Mouse (Mus musculus) kidney, postnatal 0 days (tissue): Measurements from ENCODE around the gene Ankrd34b. TPM values are rescaled to one million over a fixed set of nuclear protein-coding genes. Genes with fewer than 3 reads are reported as not detected.

Source experiments
- ATAC-seq: fragments of 200-750 bp; cut with Nextera tagmentation; replicated peaks from 2 replicates; pipeline ENCODE4 v1.8.0; 2017; ENCODE audit warnings: low read depth, moderate number of reproducible peaks, moderate TSS enrichment, moderate library complexity; ENCODE audit not compliant: low FRiP score
- DNase-seq: peaks from one replicate; pipeline ENCODE4 v3.0.0-alpha.2; 2016; ENCODE audit warnings: low spot score
- H3K27ac ChIP-seq: fragments of 300-500 bp; sonication (generic); 2 replicates; pipeline ENCODE4 v1.5.1; 2014; ENCODE audit warnings: mild to moderate bottlenecking
- H3K27me3 ChIP-seq: fragments of 300-500 bp; sonication (generic); 2 replicates; pipeline ENCODE4 v1.6.1; 2014; ENCODE audit warnings: low read length, mixed read lengths; ENCODE audit not compliant: insufficient read depth
- H3K36me3 ChIP-seq: fragments of 300-500 bp; sonication (generic); 2 replicates; pipeline ENCODE4 v1.6.1; 2014; ENCODE audit warnings: low read length, mixed read lengths; ENCODE audit not compliant: insufficient read depth
- H3K4me1 ChIP-seq: fragments of 300-500 bp; sonication (generic); replicated peaks from 2 replicates; pipeline ENCODE4 v1.6.1; 2014; ENCODE audit warnings: antibody characterized with exemption, low read length, mixed read lengths; ENCODE audit not compliant: insufficient read depth
- H3K4me2 ChIP-seq: fragments of 300-500 bp; sonication (generic); 2 replicates; pipeline ENCODE4 v1.6.1; 2014; ENCODE audit warnings: mild to moderate bottlenecking, low read length, moderate library complexity, mixed read lengths
- H3K4me3 ChIP-seq: fragments of 300-500 bp; sonication (generic); replicated peaks from 2 replicates; pipeline ENCODE4 v1.5.1; 2014; ENCODE audit warnings: low read depth, low read length
- H3K9ac ChIP-seq: fragments of 300-500 bp; sonication (generic); 2 replicates; pipeline ENCODE4 v1.6.1; 2014; ENCODE audit warnings: low read depth, low read length
- H3K9me3 ChIP-seq: fragments of 300-500 bp; sonication (generic); replicated peaks from 2 replicates; pipeline ENCODE4 v1.6.1; 2016; ENCODE audit warnings: low read length, inconsistent platforms, mixed read lengths
- CTCF ChIP-seq: IDR thresholded peaks from 2 replicates; pipeline ENCODE4 v1.5.1; 2016; ENCODE audit warnings: antibody characterized with exemption, low read depth, mild to moderate bottlenecking, moderate library complexity
- WGBS: fragments of 180-500 bp; shearing (Covaris S2); extraction: QIAGEN DNeasy Blood & Tissue Kit; methylation state at CpG from one replicate; pipeline ENCODE4 v1.1.7; 2014; 5-methylcytosine and 5-hydroxymethylcytosine counted together
- polyA plus RNA-seq: library from polyadenylated mRNA; unstranded; fragments of >200 nt; fragmentation: Nextera tagmentation; extraction: Ambion mirVana; gene quantifications from 2 replicates; pipeline ENCODE4 v1.2.1, GENCODE M21; 2015

Gene Ankrd34b
- polyA plus RNA-seq, 1 experiment from 2014 or later = 0.39 TPM

GRCm38 (mm10) chr13:92440286-92440685 lies 14.6 kb downstream of the Ankrd34b start:
- Histone ChIP-seq H3K9me3 (no peaks in the 10 kb centered on the region), H3K4me3 (no peak overlapping the region), H3K4me2 (no peak overlapping the region), H3K4me1 (no peaks in the 10 kb centered on the region), H3K36me3 (no peaks in the 10 kb centered on the region), H3K9ac (no peak overlapping the region), H3K27me3 (no peaks in the 10 kb centered on the region), H3K27ac (no peak overlapping the region)
- 79% methylated on average over 13 of the region's 13 CpGs for WGBS
- ATAC-seq (no peak), DNase-seq (no peak)
- TF ChIP-seq CTCF = no peak

- Histone ChIP-seq H3K4me2 (no peak overlapping the region), H3K4me1 (no peaks in the 10 kb centered on the region), H3K27me3 (no peaks in the 10 kb centered on the region), H3K9me3 (no peaks in the 10 kb centered on the region), H3K36me3 (no peaks in the 10 kb centered on the region), H3K27ac (no peak overlapping the region), H3K4me3 (no peak overlapping the region), H3K9ac (no peak overlapping the region)
- 91% methylated on average over 7 of the region's 7 CpGs for WGBS
- no peak for TF ChIP-seq CTCF
- ATAC-seq (no peak), DNase-seq (no peak)
These were observed 21.2 kb downstream of the Ankrd34b start for GRCm38 (mm10) chr13:92446872-92447271.

DNA sequence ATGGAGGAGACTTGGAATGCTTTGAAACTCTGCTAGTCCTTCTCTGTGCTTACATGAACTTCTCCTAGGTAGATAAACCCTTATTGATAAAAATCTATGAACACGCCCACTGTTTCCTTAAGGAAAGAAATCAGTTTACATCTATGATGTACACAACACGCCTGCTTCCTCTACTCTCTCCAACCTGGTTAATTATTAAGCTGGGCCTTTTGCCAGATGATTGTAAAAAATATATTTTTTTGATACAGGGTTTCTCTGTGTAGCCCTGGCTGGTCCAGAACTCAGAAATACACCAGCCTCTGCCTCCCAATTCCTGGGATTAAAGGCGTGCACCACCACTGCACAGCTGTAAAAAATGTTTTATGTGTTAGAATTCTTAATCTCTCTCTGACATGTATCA lies 39.0 kb downstream of the Ankrd34b start:
- H3K4me3 ChIP-seq = no peak overlapping the region
- H3K27me3 ChIP-seq = no peaks in the 10 kb centered on the region
- H3K4me1 ChIP-seq = no peaks in the 10 kb centered on the region
- WGBS = 69% methylated on average over 3 of the region's 3 CpGs
- no peak overlapping the region for H3K4me2 ChIP-seq
- DNase-seq (no peak), ATAC-seq (no peak)
- no peaks in the 10 kb centered on the region for H3K9me3 ChIP-seq
- TF ChIP-seq CTCF = no peak
- H3K36me3 ChIP-seq = no peaks in the 10 kb centered on the region
- no peak overlapping the region for H3K27ac ChIP-seq
- H3K9ac ChIP-seq = no peak overlapping the region

DNA sequence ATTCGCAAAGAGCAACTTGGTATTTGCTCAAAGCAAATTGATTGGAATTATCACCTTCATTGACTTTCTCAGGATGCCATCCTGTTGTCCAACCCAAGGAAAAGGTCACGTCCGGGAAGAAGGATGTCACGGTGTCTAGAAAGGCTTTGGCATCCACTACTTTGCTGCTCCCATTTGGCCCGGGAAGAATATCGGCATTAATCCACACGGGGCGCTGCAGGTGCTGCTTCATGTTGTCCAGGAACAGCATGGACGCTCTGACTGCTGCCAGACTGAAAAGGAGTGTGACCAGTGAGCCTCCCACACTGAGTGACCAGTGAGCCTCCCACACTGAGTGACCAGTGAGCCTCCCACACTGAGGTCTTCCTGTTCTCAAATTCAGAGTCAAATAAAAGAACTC lies 42.2 kb downstream of the Ankrd34b start:
- TF ChIP-seq CTCF = peak; percentile 22; the same call in 1 of the 2 replicates
- Histone ChIP-seq H3K4me2 (no peak overlapping the region), H3K4me1 (no peaks in the 10 kb centered on the region), H3K27ac (no peak overlapping the region), H3K9ac (no peak overlapping the region), H3K4me3 (no peak overlapping the region), H3K9me3 (no peaks in the 10 kb centered on the region), H3K27me3 (no peaks in the 10 kb centered on the region), H3K36me3 (no peaks in the 10 kb centered on the region)
- no peak for ATAC-seq
- DNase-seq = no peak
- WGBS = 74% methylated on average over 9 of the region's 9 CpGs

DNA sequence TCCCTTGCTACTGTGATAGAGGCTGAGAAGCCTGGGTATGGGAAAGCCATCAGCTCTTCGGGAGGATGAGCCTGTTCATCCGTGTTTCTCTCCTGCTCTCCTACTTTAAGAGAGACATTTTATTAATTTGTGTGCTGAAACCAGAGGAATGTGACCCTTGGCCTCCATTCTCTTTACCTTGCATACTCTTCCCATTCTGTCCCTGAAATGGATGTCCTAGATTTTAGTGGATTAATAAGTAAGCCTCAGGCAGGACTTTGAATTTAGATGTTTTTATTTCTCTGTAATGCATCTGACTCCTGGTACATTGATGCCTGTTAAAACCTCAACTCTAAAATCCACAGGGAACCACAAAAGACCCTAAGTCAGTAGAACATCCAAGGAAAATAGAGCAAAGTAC lies 43.7 kb downstream of the Ankrd34b start:
- Histone ChIP-seq H3K36me3 (no peaks in the 10 kb centered on the region), H3K9me3 (no peaks in the 10 kb centered on the region), H3K4me1 (no peaks in the 10 kb centered on the region), H3K9ac (no peak overlapping the region), H3K4me3 (no peak overlapping the region), H3K27me3 (no peaks in the 10 kb centered on the region), H3K27ac (peak overlapping the region; percentile 36; the same call in 1 of the 2 replicates), H3K4me2 (no peak overlapping the region)
- no peak for TF ChIP-seq CTCF
- ATAC-seq (no peak; the same call in 1 of the 2 replicates), DNase-seq (no peak)
- WGBS = 50% methylated on average over 2 of the region's 2 CpGs

GRCm38 (mm10) chr13:92470151-92470550 lies 44.5 kb downstream of the Ankrd34b start:
- H3K4me2 ChIP-seq = no peak overlapping the region
- no peaks in the 10 kb centered on the region for H3K36me3 ChIP-seq
- ATAC-seq (no peak), DNase-seq (no peak)
- no peaks in the 10 kb centered on the region for H3K27me3 ChIP-seq
- no peak overlapping the region for H3K9ac ChIP-seq
- no peak overlapping the region for H3K27ac ChIP-seq
- H3K4me3 ChIP-seq = no peak overlapping the region
- no peaks in the 10 kb centered on the region for H3K9me3 ChIP-seq
- no peaks in the 10 kb centered on the region for H3K4me1 ChIP-seq
- 71% methylated on average over 2 of the region's 2 CpGs for WGBS
- TF ChIP-seq CTCF = no peak

DNA sequence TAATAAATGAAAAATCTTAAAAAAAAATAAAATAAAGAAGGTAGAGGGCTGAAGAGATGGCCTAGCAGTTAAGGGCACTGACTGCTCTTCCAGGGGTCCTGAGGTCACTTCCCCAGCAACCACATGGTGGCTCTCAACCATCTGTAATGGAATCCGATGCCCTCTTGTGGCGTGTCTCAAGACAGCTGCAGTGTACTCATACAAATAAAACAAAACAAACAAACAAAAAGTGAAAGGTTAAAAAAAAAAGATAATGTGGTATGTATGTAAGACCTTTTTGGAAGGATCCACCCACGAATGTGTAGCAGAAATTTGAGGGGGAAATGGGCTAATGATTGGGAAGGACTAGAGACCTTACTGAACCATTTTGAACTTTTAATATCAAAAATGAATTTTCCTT lies 57.7 kb downstream of the Ankrd34b start:
- Histone ChIP-seq H3K9ac (no peak overlapping the region), H3K4me3 (peak overlapping the region; percentile 43), H3K4me2 (peak overlapping the region; percentile 63), H3K36me3 (no peaks in the 10 kb centered on the region), H3K4me1 (no peaks in the 10 kb centered on the region), H3K27me3 (no peaks in the 10 kb centered on the region), H3K9me3 (no peaks in the 10 kb centered on the region), H3K27ac (no peak overlapping the region)
- 9% methylated on average over 3 of the region's 3 CpGs for WGBS
- peak; percentile 82 for DNase-seq
- peak; percentile 79 for ATAC-seq
- peak; percentile 86 for TF ChIP-seq CTCF
